Mouse (Mus musculus) cerebellum, adult 9-11 months (tissue): Measurements from ENCODE around the gene Etv3.
"Not testable (repeated sequence)": the region's sequence is repeated elsewhere in the genome, so short reads cannot be mapped to it uniquely, and the experiment has no call there.

Experiments used
- DNase-seq: peaks from one replicate; pipeline ENCODE4 v3.0.0; 2022

Gene Etv3

DNA sequence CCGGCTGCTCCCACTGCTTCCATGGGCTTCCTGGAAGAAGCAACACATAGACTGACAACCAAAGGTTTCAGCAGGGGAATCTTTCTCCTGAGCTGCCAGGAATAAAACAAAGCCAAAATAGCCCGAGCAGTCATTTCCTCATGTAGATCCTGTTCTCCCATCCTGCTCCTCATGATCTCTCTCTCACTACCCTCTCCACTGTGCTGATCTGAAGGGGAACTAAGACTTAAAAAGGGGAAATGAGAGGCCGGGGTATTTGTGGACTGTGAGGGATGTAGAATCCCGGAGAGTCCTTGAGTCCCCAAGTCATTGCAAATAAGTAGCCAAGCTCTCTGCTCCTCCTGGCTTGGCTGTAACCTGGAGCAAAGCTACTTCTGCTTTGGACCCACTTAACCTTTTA, 4.1 kb upstream of the Etv3 start:
- no peak for DNase-seq

DNA sequence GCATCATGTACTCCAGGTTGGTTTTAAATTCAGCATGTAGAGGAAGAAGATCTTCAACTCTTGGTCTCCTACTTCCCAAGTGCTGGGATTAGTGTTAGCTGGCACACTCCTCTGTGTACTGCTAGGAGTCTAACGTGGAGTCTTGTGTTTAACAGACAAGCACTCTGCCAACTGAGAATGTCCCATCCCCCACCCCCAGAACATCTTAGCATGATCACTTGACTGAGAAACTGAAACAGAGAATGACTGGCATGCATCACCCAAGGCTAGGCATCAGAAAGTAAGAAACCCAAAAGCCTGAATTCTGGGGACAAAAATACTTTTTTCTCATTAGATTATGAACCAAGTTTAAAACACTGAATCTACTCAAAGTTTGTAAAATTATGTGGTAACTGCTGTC, 3.4 kb upstream of the Etv3 start:
- DNase-seq: no peak

- no peak for DNase-seq
Measured at GRCm38 (mm10) chr3:87523701-87524100, 1.5 kb upstream of the Etv3 start.

DNA sequence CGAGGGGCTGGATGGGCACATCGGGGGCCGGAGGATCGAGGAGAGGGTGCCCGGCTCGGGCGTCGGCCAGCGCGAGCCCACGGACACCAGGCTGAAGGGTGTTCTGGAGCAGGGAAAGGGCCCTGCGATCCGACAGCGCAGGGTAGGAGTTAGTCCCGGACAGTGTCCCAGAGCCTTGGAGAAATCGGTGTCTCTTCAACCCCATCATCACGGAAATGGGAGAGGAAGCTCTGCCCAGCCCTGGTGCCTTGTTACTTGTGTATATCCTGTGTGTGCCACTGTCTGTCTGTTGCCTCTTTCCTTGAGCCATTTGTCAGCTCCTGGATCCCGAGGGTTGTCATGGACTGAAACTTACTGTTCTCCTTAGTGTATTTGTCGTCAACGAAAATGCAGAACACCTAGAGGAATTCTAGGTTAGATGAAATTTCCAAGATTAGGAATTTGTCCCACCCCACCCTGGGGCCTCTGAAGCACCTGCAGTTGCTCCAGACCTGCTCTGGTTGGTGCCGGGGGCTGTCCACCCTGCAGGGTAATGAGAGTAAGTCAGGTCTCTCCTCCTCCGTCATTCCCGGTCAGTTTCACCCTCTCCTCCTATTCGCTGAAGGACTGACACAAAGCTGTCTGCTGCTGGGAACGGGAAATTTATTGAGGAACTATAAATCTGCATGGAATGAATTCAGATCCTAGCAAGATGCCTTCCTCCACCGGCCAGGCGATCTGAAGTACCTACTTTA, 797 bp downstream of the Etv3 start:
- DNase-seq: no peak

DNA sequence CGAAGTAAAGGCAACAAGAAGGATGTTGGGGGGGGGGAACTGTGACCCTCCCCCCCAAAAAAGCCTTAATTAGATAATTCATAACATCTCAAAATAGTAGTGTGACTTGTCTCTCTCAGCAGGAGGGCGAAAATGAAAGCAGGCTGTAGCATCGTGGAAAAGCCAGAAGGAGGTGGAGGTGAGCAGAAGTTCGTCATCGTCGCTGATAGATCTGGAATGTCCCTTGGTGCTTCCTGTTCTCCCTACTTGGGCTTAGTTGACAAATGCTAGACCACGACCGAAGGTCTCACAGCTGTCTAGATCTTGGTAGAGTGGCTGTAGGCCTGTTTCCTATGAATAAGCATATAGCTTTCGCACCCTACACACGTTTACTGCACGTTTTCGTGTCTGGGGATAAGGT, 1.9 kb downstream of the Etv3 start:
- no peak for DNase-seq

GRCm38 (mm10) chr3:87528021-87528420, 2.8 kb downstream of the Etv3 start:
- DNase-seq: no peak

- DNase-seq: no peak
Measured at GRCm38 (mm10) chr3:87528841-87529240, 3.6 kb downstream of the Etv3 start.

- no peak for DNase-seq
Measured at GRCm38 (mm10) chr3:87529568-87529967, 4.4 kb downstream of the Etv3 start.

GRCm38 (mm10) chr3:87530234-87530633, 5.0 kb downstream of the Etv3 start:
- DNase-seq: no peak

DNA sequence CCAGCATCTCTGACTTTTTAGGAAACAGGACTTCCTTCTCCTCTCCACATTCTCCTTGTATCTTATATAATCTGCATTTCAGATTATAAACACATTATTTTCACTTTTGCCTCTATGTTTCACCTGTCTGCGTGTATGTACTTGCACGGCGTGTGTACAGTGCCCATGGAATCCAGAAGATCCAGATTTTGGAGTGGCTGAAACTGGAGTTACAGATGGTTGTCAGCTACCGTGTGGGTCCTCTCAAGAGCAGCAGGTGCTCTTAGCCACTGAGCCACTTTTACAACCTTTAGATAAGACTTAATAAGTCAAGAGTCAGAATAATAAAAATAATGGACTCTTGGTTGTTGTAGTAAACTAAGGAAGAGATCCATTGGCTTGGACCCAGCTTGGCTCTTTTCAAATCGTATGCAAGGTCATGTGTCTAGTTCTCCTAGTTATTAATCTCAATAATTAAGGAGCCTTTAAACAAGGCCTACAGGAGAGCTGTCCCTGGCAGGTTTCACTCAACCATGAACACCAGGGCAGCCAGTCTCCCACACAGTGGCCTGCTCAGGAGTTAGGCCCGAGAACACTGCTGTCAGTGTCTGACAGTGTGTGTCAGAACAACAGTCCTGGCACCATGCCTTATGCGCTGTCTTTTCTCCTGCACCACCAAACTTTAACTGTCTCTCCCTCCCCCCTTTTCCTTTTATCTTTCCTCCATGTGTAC, 8.6 kb downstream of the Etv3 start:
- no peak for DNase-seq

GRCm38 (mm10) chr3:87538034-87538433, 12.8 kb downstream of the Etv3 start:
- no peak for DNase-seq

DNA sequence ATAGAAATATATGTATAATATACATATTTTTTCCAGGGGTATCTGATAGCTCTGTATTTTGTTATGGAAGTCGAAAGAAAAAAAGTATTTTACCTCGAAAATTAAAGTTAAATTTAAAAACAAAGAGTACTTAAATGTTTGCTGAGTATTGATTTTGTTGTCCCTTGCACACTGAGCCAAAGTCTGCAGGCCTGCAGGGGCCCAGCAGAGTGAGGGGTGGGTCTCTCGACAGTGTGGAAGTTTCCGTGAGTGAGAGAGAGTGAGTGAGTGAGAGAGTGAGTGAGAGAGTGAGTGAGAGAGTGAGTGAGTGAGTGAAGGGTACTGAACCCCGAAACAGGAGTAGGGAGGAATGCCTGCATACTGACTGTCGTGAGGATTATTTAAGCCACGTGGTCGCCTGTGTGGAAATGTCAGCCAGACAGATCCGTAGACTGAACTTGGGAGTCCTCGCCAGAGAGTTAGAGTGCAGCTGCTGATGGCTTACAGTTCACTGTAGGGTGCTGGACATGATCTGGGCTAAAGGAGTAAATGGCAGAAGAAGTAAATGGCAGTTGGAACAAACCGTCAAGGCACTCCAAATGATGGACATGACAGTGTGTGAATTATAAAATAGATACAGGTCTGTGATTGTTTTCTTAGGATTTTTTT, 14.9 kb downstream of the Etv3 start:
- no peak for DNase-seq

GRCm38 (mm10) chr3:87540714-87541113, 15.5 kb downstream of the Etv3 start:
- no peak for DNase-seq

DNA sequence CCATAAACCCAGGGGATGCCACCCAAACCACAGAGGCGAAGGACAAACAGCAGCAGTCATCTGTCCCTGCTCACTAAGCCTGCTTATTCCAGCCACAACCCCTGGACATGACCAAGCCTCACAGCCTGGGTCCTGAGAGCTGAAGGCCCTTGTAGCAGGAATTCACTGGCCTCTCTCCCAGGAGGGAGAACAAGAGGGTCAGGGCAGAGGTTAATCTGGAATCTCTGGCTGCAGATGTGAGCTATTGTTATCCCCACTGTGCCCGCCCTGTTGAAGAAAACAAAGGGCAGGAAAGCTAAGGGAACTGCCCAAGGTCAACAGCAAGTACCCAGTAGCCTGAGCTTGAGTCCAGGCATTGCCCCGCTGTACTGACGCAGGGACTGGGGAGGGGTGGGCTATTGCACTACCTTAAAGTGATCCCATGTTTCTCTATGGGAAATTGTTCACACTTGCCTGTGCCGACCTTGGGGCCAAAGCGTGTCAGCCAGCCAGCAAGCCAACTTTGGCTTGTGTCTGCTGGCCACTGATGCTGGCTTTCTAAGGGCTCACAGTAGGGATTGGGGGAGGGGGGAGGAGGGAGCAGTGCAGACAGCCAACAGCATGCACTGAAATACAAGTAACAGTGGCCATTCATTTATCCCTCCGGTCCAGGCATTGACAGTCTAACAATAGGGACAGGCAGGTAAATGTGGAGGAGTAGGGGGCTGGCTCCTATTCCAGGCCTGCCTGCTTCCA, 17.4 kb downstream of the Etv3 start:
- no peak for DNase-seq

GRCm38 (mm10) chr3:87545554-87545953, 20.3 kb downstream of the Etv3 start:
- no peak for DNase-seq

GRCm38 (mm10) chr3:87546291-87546721, 21.1 kb downstream of the Etv3 start:
- DNase-seq: no peak

DNA sequence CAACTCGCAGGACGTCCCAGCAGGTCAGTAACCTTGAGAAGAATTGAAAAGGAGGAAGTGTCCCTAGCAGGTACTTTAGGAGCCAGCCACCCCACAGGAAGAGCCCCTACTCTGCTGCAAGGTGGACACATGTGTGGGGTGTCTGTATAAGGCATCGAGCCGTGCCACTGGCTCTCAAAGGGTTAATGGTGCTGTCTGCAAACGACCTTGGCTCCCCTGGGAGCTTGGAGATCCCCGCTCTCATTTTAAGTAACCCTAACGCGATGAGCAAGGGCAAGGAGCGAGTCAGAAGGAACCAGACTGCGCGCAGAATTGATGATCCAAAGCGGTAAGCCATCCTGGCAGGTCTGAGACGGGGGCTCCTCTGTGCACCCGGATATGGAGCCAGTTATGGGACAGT, 24.7 kb downstream of the Etv3 start:
- no peak for DNase-seq

DNA sequence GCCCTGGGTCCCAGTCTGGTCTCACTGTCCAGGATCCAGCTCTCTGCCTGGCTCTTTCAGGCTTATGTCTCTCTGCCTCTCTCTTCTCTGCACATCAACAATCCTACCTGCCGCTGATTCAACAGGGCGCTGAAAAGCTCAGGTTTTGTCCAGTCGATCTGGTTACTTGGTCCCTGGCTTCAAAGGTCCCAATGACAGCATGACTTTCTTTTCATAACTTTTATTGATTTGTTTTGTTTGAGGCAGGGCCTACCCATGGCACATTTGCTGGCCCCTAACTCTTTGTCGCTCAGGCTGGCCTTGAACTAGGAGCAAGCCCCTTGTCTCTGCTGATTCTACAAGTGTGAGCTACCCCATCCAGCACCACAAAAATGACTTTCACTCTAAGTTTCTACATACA, 27.1 kb downstream of the Etv3 start:
- no peak for DNase-seq

DNA sequence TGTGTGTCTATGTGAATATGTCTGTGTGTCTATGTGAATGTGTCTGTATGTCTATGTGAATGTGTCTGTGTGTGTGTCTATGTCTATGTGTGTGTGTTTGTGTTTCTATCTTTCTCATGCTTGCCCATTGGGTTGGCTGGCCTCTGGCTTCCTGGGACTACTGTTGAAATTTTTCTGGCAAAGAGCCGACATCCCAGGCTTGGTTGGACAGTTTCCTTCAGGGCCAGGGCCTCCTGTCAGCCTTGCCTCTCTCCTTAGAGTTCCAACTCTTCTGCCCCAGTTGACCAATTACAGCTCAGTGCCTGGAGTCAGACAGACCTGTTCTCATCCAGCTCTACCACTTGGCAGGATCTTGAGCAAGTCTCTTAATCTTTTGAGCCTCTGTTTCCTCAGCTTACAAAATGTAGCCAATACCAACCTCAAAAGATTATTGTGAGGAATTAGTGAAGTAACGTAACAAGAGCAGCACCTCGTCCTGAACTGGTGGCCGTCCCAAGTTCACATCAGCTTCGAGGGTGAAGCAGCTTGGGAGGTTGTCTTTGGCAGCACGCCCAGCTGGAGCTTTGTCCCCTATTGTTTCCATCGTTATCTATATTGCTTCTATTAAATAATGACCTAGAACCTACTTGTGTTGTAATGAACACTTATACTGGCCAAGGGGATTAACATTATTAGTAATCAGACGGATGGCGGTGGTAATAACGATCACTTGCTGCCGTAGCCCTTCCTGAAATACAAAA, 28.2 kb downstream of the Etv3 start:
- DNase-seq: no peak

DNA sequence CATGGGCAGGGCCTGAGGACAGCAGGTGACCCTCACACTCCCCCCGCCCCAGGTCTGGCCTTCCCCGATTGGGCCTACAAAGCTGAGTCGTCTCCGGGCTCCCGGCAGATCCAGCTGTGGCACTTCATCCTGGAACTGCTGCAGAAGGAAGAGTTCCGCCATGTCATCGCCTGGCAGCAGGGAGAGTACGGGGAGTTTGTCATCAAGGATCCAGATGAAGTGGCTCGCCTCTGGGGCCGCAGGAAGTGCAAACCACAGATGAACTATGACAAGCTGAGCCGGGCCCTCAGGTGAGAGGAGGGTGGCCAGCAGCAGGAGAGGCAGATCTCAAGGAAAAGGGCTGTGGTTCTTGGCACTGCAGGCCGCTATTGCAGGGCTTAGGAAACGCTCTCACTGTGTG, 29.7 kb downstream of the Etv3 start:
- not testable (repeated sequence) for DNase-seq

- DNase-seq: no peak
Measured at GRCm38 (mm10) chr3:87556109-87556531, 30.9 kb downstream of the Etv3 start.

DNA sequence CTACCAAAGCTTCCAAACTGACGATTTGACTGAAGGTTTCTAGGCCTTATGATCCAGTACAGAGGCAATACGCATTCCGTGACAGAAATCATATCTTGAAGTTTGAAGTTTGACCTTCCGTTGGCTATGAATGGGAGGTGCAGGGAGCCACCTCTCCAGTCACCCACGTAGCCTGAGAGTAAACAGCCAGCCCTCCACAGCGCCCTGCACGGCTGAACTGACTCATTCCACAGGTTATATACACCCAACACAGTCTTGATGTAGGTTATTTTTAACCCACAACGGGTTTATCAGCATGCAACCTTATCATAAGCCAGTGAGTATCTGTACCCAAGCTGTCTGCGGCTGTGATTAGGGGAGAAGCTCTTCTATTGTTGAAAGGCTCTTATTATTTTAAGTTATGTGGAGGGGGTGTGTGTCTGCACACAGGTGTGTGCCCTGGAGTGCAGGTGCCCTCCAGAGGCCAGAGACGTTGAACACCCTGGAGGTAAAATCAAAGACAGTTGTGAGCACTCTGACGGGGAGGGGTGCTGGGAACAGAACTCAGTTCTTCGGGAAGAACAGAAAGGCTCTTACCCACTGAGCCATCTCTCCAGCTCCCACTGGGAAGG, 31.6 kb downstream of the Etv3 start:
- DNase-seq: no peak
